Mouse (Mus musculus) left cerebral cortex, postnatal 4 days (tissue): ENCODE data around the gene Zfp853. TPM values are rescaled to one million over a fixed set of nuclear protein-coding genes. Genes with fewer than 3 reads are reported as not detected.

Source experiments
- DNase-seq: peaks from one replicate; pipeline ENCODE4 v3.0.0-alpha.2; 2022
- intact Hi-C: fragments of 180-260 bp; cut with DNase I; formaldehyde crosslinking; loops from one replicate; pipeline ENCODE4 v1.15.1; 2025
- total RNA-seq, 2 experiments: library from RNA; stranded (reverse); gene quantifications; 2 replicates each; pipeline ENCODE4 v1.2.3; 2021

The Zfp853 gene
- total RNA-seq, 2 experiments from 2014 or later, result 8.5 to 10.1 TPM

- no peak for DNase-seq
- intact Hi-C loops, result no loop called here
These were observed 1.9 kb upstream of the Zfp853 start for GRCm38 (mm10) chr5:143295330-143295729.

GRCm38 (mm10) chr5:143294862-143295261, 1.4 kb upstream of the Zfp853 start:
- intact Hi-C loops, result no loop called here
- no peak for DNase-seq

- intact Hi-C loops, result no loop called here
These were observed 544 bp downstream of the Zfp853 start for GRCm38 (mm10) chr5:143292879-143293278.

GRCm38 (mm10) chr5:143289299-143289698, 4.1 kb downstream of the Zfp853 start:
- intact Hi-C loops, result no loop called here
- no peak for DNase-seq

More at GRCm38 (mm10) chr5:143292879-143293278, 544 bp downstream of the Zfp853 start:
- DNase-seq, result no peak

GRCm38 (mm10) chr5:143288378-143288911, 5.0 kb downstream of the Zfp853 start:
- no peak for DNase-seq

GRCm38 (mm10) chr5:143287774-143288328, 5.6 kb downstream of the Zfp853 start:
- intact Hi-C loops, result no loop called here
- DNase-seq, result no peak

More at GRCm38 (mm10) chr5:143288378-143288911, 5.0 kb downstream of the Zfp853 start:
- intact Hi-C loops, result no loop called here

- DNase-seq, result no peak
These were observed 8.7 kb downstream of the Zfp853 start for GRCm38 (mm10) chr5:143284762-143285161.

GRCm38 (mm10) chr5:143279247-143279646, 14.2 kb downstream of the Zfp853 start:
- intact Hi-C loops, result no loop called here
- no peak for DNase-seq

More at GRCm38 (mm10) chr5:143284762-143285161, 8.7 kb downstream of the Zfp853 start:
- intact Hi-C loops, result no loop called here

- no peak for DNase-seq
- intact Hi-C loops, result no loop called here
These were observed 17.7 kb downstream of the Zfp853 start for GRCm38 (mm10) chr5:143275761-143276160.

- intact Hi-C loops, result no loop called here
- DNase-seq, result peak; percentile 78
These were observed 20.7 kb downstream of the Zfp853 start for GRCm38 (mm10) chr5:143272540-143273330.

- intact Hi-C loops, result no loop called here
- DNase-seq, result no peak
These were observed 21.3 kb downstream of the Zfp853 start for GRCm38 (mm10) chr5:143272108-143272507.

GRCm38 (mm10) chr5:143271642-143272041, 21.8 kb downstream of the Zfp853 start:
- no peak for DNase-seq
- intact Hi-C loops, result no loop called here

GRCm38 (mm10) chr5:143270151-143270519, 23.3 kb downstream of the Zfp853 start:
- no peak for DNase-seq
- intact Hi-C loops, result no loop called here

- DNase-seq, result peak; percentile 78
- intact Hi-C loops, result no loop called here
These were observed 23.9 kb downstream of the Zfp853 start, which contains the start of gene Zfp316 for GRCm38 (mm10) chr5:143269363-143270150. Gene Zfp316 (minus strand): TSS chr5:143270022.

- no peak for DNase-seq
- intact Hi-C loops, result no loop called here
These were observed 24.4 kb downstream of the Zfp853 start for GRCm38 (mm10) chr5:143268985-143269362.

- DNase-seq, result no peak
- intact Hi-C loops, result no loop called here
These were observed 26.6 kb downstream of the Zfp853 start for GRCm38 (mm10) chr5:143266794-143267193.

- intact Hi-C loops, result no loop called here
These were observed 28.0 kb downstream of the Zfp853 start for GRCm38 (mm10) chr5:143265409-143265808.

GRCm38 (mm10) chr5:143264689-143265088, 28.7 kb downstream of the Zfp853 start:
- DNase-seq, result no peak
- intact Hi-C loops, result no loop called here

More at GRCm38 (mm10) chr5:143265409-143265808, 28.0 kb downstream of the Zfp853 start:
- DNase-seq, result no peak

GRCm38 (mm10) chr5:143261636-143262035, 31.8 kb downstream of the Zfp853 start:
- intact Hi-C loops, result no loop called here
- no peak for DNase-seq

GRCm38 (mm10) chr5:143255802-143256201, 37.6 kb downstream of the Zfp853 start:
- intact Hi-C loops, result no loop called here

GRCm38 (mm10) chr5:143255131-143255519, 38.3 kb downstream of the Zfp853 start:
- no peak for DNase-seq
- intact Hi-C loops, result no loop called here

More at GRCm38 (mm10) chr5:143255802-143256201, 37.6 kb downstream of the Zfp853 start:
- no peak for DNase-seq
